ENCODE assay signal across 13 mouse cellular contexts in the genomic region with DNA sequence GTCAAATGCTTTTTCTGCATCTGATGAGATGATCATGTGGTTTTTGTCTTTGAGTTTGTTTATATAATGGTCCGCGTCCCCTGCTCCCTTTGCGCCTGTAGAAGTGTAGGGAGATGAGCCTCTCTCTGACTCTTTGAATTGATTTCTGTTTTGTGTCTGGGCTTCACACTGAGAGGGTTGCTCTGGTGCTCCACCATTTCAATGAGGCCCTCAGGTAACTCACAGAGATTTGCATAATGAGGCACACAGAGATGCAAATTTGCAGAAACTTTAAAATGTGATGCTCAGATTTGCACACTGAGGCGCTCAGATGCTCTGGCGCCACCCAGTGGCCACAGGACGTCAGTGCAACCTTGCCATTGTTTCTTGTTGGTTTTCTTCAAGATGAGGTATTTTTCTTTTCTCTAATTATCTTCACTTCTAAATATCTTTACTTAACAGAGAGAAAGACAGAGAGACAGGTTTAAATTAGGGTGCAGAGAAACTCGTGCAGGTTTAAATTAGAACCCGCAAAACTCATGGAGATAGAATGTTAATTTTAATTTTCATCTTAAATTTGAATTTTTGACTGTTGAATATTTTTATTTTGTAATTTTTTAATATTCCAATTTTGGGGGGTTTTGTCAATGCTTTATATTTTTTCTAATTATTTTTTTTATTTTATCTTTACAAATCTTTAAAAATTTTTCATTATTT. TPM values are rescaled to one million over a fixed set of nuclear protein-coding genes. Genes with fewer than 3 reads are reported as not detected.
DNase-seq lines count a peak whose midpoint lies in the region; ATAC-seq and TF ChIP-seq lines count a peak whose summit lies in the region.
"Not testable (repeated sequence)": the region's sequence is repeated elsewhere in the genome, so short reads cannot be mapped to it uniquely, and the experiment has no call there.
"Had no signal": no experiment of that assay in that cellular context is flagged by ENCODE, and none has a peak within 500 bp of the region (broad histone marks: within the 10 kb centered on the region; RNA-seq: fewer than 3 reads in every experiment).

No protein-coding gene starts in this region.

- not testable (repeated sequence) for H3K9ac ChIP-seq in heart, embryonic 15.5 days; liver, embryonic 14.5 days (replicated peaks)

- 55% methylated on average over 8 of the region's 8 CpGs for WGBS in heart, embryonic 15.5 days
- 66% methylated on average over 8 of the region's 8 CpGs for WGBS in kidney, adult 2 months
- 41% methylated on average over 8 of the region's 8 CpGs for WGBS in liver, embryonic 14.5 days (ENCODE audit: insufficient replicate concordance)

- H3K4me3 ChIP-seq in heart, embryonic 15.5 days; kidney, adult 2 months (ENCODE audit: insufficient read depth, low read depth, low read length); liver, embryonic 14.5 days (ENCODE audit: insufficient read depth in 1 of 2, low read depth in 2 of 2, low read length in 2 of 2); myocyte; testis, adult 2 months (ENCODE audit: control insufficient read depth, low read depth, low read length): not testable (repeated sequence)

- ATAC-seq in erythroblast, adult 5-6 weeks (replicated peaks; ENCODE audit: low FRiP score, poor library complexity, severe bottlenecking) = 0 out of 2 replicates have a peak, but pooled peaks have one; percentile 45
- 0 out of 2 replicates have a peak, but pooled peaks have one; percentile 22 for ATAC-seq in heart, embryonic 15.5 days (replicated peaks; ENCODE audit: insufficient number of reproducible peaks, insufficient read depth, low FRiP score, low read depth)
- ATAC-seq in liver, embryonic 14.5 days (ENCODE audit: insufficient read depth) = peak; percentile 65

- TF ChIP-seq CTCF in kidney, adult 2 months (conservative IDR thresholded peaks at IDR 0.05; ENCODE audit: insufficient read depth, insufficient read length, low read depth, low read length); liver, embryonic 14.5 days (IDR thresholded peaks at IDR 0.05; ENCODE audit: low read depth): not testable (repeated sequence)
- TF ChIP-seq CTCF in testis, adult 2 months (IDR thresholded peaks at IDR 0.05; ENCODE audit: control insufficient read depth, insufficient read depth, insufficient replicate concordance, low read depth, low read length) = peak; percentile 33; the same call in 1 of the 2 replicates

- not testable (repeated sequence) for H3K36me3 ChIP-seq in heart, embryonic 15.5 days; kidney, adult 2 months (ENCODE audit: control insufficient read depth, insufficient read depth, low read length); liver, embryonic 14.5 days (replicated peaks; ENCODE audit: control insufficient read depth, insufficient read depth, low read depth); myocyte (ENCODE audit: control insufficient read depth, insufficient read depth); testis, adult 2 months (ENCODE audit: control insufficient read depth, insufficient read depth, low read length)

- H3K4me2 ChIP-seq in heart, embryonic 15.5 days; liver, embryonic 14.5 days (ENCODE audit: low read depth): not testable (repeated sequence)
- peak overlapping the region; percentile 28 for H3K4me2 ChIP-seq in myocyte (ENCODE audit: low read depth)

- not testable (repeated sequence) for TF ChIP-seq EP300 in liver, embryonic 14.5 days (IDR thresholded peaks at IDR 0.05; ENCODE audit: low read depth)

- not testable (repeated sequence) for H3K4me1 ChIP-seq in heart, embryonic 15.5 days (replicated peaks); kidney, adult 2 months (ENCODE audit: control insufficient read depth, insufficient read depth, low read length); liver, embryonic 14.5 days (replicated peaks; ENCODE audit: control insufficient read depth in 2 of 2, insufficient read depth in 2 of 2, low read length in 1 of 2); testis, adult 2 months (ENCODE audit: control insufficient read depth, insufficient read depth, low read length)

- not testable (repeated sequence) for H3ac ChIP-seq in myocyte (ENCODE audit: control insufficient read depth, insufficient read length)

- TF ChIP-seq POLR2A in kidney, adult 2 months (IDR thresholded peaks at IDR 0.05; ENCODE audit: low read depth, low read length); myocyte (IDR thresholded peaks at IDR 0.05; ENCODE audit: insufficient read length, low read depth); testis, adult 2 months (IDR thresholded peaks at IDR 0.05; ENCODE audit: control insufficient read depth, low read depth, low read length): not testable (repeated sequence)

- not testable (repeated sequence) for H3K27ac ChIP-seq in heart, embryonic 15.5 days; kidney, adult 2 months (ENCODE audit: insufficient read depth, low read depth, low read length); liver, embryonic 14.5 days; testis, adult 2 months (ENCODE audit: control insufficient read depth, insufficient read depth, low read depth, low read length)

- H3K79me2 ChIP-seq in myocyte (ENCODE audit: control insufficient read depth, insufficient read depth) = not testable (repeated sequence)

- H3K9me3 ChIP-seq in heart, embryonic 15.5 days (replicated peaks); liver, embryonic 14.5 days (ENCODE audit: control insufficient read depth, low read length): not testable (repeated sequence)

- not testable (repeated sequence) for H3K27me3 ChIP-seq in heart, embryonic 15.5 days; kidney, adult 2 months (replicated peaks; ENCODE audit: control insufficient read depth, insufficient read depth, low read length); liver, embryonic 14.5 days (ENCODE audit: control insufficient read depth, insufficient read depth, low read length); myocyte (ENCODE audit: control insufficient read depth, insufficient read depth, insufficient read length); testis, adult 2 months (ENCODE audit: control insufficient read depth, insufficient read depth, low read length)

- peak; percentile 38 for DNase-seq in CD4-positive helper T cell, adult 2 months (ENCODE audit: low read depth, low spot score)
- peak; percentile 18 for DNase-seq in brain, adult 2 months (ENCODE audit: low read depth, low spot score)
- peak; percentile 32 for DNase-seq in kidney, adult 2 months
- DNase-seq in liver, embryonic 14.5 days (ENCODE audit: low read depth in 3 of 3, low spot score in 3 of 3) = not testable (repeated sequence)

RNA-seq across cellular contexts. Expression of gene Gm21860, which starts 30.5 kb away (rescaled TPM):
- total RNA-seq in erythroblast, adult 5-6 weeks (2015; ENCODE audit: low replicate concordance) = not detected in 2 replicates
- total RNA-seq in erythroblast, adult 5-6 weeks (2017; ENCODE audit: low replicate concordance) = not detected in 2 replicates
- not detected in 2 replicates for polyA plus RNA-seq in heart, embryonic 15.5 days (2015; fragmentation: Nextera tagmentation; extraction: Ambion mirVana)
- not detected in 2 replicates for polyA plus RNA-seq in kidney, adult 2 months (2012; rRNA removed)
- not detected in 2 replicates for polyA plus RNA-seq in liver, embryonic 14.5 days (2012; rRNA removed)
- polyA plus RNA-seq in liver, embryonic 14.5 days (2014; fragmentation: Nextera tagmentation; extraction: Ambion mirVana) = not detected in 2 replicates
- polyA plus RNA-seq in myocyte (2012; fragmentation: generic; extraction: Trizol) = not detected
- polyA plus RNA-seq in testis, adult 2 months (2012; rRNA removed) = not detected in 2 replicates
- total RNA-seq: adrenal gland, postnatal 14 days; G1E had no signal
- polyA plus RNA-seq: G1E; gonadal fat pad, adult 2 months; inflammation-experienced regulatory T-cells, adult 6 months; midbrain, embryonic 10.5 days had no signal
